Mouse (Mus musculus) small intestine, adult 2 months (tissue): Measurements from ENCODE around the gene Gm5460.

ENCODE experiments used
- CTCF ChIP-seq: fragments of 200-500 bp; IDR thresholded peaks from 2 replicates; pipeline ENCODE4 v1.5.1; 2012; ENCODE audit warnings: low read depth, mild to moderate bottlenecking, control low read depth, inconsistent platforms, low read length, moderate library complexity, mixed read lengths; ENCODE audit not compliant: insufficient replicate concordance, insufficient read length; ENCODE audit errors: extremely low read depth
- POLR2A ChIP-seq: fragments of 200-500 bp; IDR thresholded peaks from 2 replicates; pipeline ENCODE4 v1.6.1; 2012; ENCODE audit warnings: low read depth, mild to moderate bottlenecking, control low read depth, inconsistent platforms, low read length, moderate library complexity

DNA sequence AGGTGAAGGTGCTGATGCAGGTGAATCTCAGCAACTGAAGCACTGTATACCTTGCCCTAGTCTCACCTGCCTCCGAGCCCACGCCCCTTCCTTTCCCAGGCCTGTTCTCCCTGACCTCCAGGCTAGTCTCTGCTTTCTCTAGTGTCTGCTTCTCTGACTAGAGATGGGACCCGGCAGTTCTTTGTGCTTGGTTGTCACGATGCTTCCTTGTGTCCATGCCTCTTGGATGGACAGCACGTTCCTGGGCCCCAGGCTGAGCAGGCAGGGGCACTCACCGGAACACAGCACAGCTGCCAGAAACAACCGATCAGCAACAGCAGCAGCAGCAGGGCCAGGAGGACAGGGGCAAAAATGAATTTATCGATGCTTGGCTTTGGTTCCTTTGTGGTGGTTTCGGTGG is 23.5 kb upstream of the Gm5460 start:
- TF ChIP-seq CTCF (no peak), POLR2A (no peak)
